Mouse (Mus musculus) hindbrain, postnatal 0 days (tissue): ENCODE data around the gene Aloxe3. TPM values are rescaled to one million over a fixed set of nuclear protein-coding genes. Genes with fewer than 3 reads are reported as not detected.

Source experiments
- ATAC-seq: fragments of 200-750 bp; cut with Nextera tagmentation; 2 replicates; pipeline ENCODE4 v1.8.0; 2017; ENCODE audit warnings: mild to moderate bottlenecking, moderate TSS enrichment, moderate library complexity
- DNase-seq: peaks from one replicate; pipeline ENCODE4 v3.0.0-alpha.2; 2015; ENCODE audit warnings: low spot score
- H3K27ac ChIP-seq: fragments of 300-500 bp; sonication (generic); 2 replicates; pipeline ENCODE4 v1.5.1; 2014; ENCODE audit warnings: mild to moderate bottlenecking
- H3K27me3 ChIP-seq: fragments of 300-500 bp; sonication (generic); 2 replicates; pipeline ENCODE4 v1.6.1; 2014; ENCODE audit warnings: low read length, mixed read lengths; ENCODE audit not compliant: insufficient read depth
- H3K36me3 ChIP-seq: fragments of 300-500 bp; sonication (generic); 2 replicates; pipeline ENCODE4 v1.6.1; 2014; ENCODE audit warnings: low read length, mixed read lengths; ENCODE audit not compliant: insufficient read depth
- H3K4me1 ChIP-seq: fragments of 300-500 bp; sonication (generic); 2 replicates; pipeline ENCODE4 v1.6.1; 2014; ENCODE audit warnings: antibody characterized with exemption, low read length, mixed read lengths; ENCODE audit not compliant: insufficient read depth
- H3K4me2 ChIP-seq: fragments of 300-500 bp; sonication (generic); 2 replicates; pipeline ENCODE4 v1.6.1; 2014; ENCODE audit warnings: low read depth, mild to moderate bottlenecking, low read length, moderate library complexity, mixed read lengths
- H3K4me3 ChIP-seq: fragments of 300-500 bp; sonication (generic); 2 replicates; pipeline ENCODE4 v1.5.1; 2014; ENCODE audit warnings: low read length
- H3K9ac ChIP-seq: fragments of 300-500 bp; sonication (generic); replicated peaks from 2 replicates; pipeline ENCODE4 v1.6.1; 2014; ENCODE audit warnings: mild to moderate bottlenecking, low read length, moderate library complexity, mixed read lengths
- H3K9me3 ChIP-seq: fragments of 300-500 bp; sonication (generic); 2 replicates; pipeline ENCODE4 v1.6.1; 2016; ENCODE audit warnings: low read length, mixed read lengths
- CTCF ChIP-seq: IDR thresholded peaks from 2 replicates; pipeline ENCODE4 v1.5.1; 2016; ENCODE audit warnings: antibody characterized with exemption, control low read depth, low read depth
- WGBS: fragments of 180-500 bp; shearing (Covaris S2); extraction: QIAGEN DNeasy Blood & Tissue Kit; methylation state at CpG from one replicate; pipeline ENCODE4 v1.1.7; 2014; 5-methylcytosine and 5-hydroxymethylcytosine counted together
- polyA plus RNA-seq: library from polyadenylated mRNA; unstranded; fragments of >200 nt; fragmentation: Nextera tagmentation; extraction: Ambion mirVana; gene quantifications from 2 replicates; pipeline ENCODE4 v1.2.1, GENCODE M21; 2015
- total RNA-seq: library from RNA; depleted of rRNA; stranded (reverse); fragments of >200 nt; gene quantifications from 2 replicates; pipeline ENCODE4 v1.2.3, GENCODE M21; 2014

Gene Aloxe3
- total and polyA plus RNA-seq, 2 experiments from 2014 or later: 12.5 to 13.0 TPM

- DNase-seq: peak; percentile 54
- H3K27me3 ChIP-seq: no peaks in the 10 kb centered on the region
- H3K9ac ChIP-seq: peak overlapping the region; percentile 47; the same call in 1 of the 2 replicates
- H3K4me2 ChIP-seq: peak overlapping the region; percentile 65
- no peaks in the 10 kb centered on the region for H3K9me3 ChIP-seq
- H3K27ac ChIP-seq: peak overlapping the region; percentile 51; the same call in 1 of the 2 replicates
- ATAC-seq: peak; percentile 68
- H3K4me1 ChIP-seq: no peaks in the 10 kb centered on the region; the same call in none of the 2 replicates
- peak overlapping the region; percentile 41 for H3K4me3 ChIP-seq
- no peak for TF ChIP-seq CTCF
- H3K36me3 ChIP-seq: no peaks in the 10 kb centered on the region
- WGBS: 18% methylated on average over 5 of the region's 5 CpGs
Observed at GRCm38 (mm10) chr11:69133566-69133922, 7.8 kb downstream of the Aloxe3 start.

- DNase-seq: peak; percentile 73
- peak overlapping the region; percentile 65 for H3K4me2 ChIP-seq
- H3K4me1 ChIP-seq: no peaks in the 10 kb centered on the region; the same call in none of the 2 replicates
- H3K4me3 ChIP-seq: peak overlapping the region; percentile 41
- H3K27ac ChIP-seq: peak overlapping the region; percentile 51
- WGBS: 2% methylated on average over 34 of the region's 34 CpGs
- ATAC-seq: peak; percentile 85
- H3K27me3 ChIP-seq: no peaks in the 10 kb centered on the region
- peak overlapping the region; percentile 47; the same call in 1 of the 2 replicates for H3K9ac ChIP-seq
- H3K36me3 ChIP-seq: no peaks in the 10 kb centered on the region
- H3K9me3 ChIP-seq: no peaks in the 10 kb centered on the region
- TF ChIP-seq CTCF: peak; percentile 72
Observed at GRCm38 (mm10) chr11:69133923-69134621, 8.4 kb downstream of the Aloxe3 start.

DNA sequence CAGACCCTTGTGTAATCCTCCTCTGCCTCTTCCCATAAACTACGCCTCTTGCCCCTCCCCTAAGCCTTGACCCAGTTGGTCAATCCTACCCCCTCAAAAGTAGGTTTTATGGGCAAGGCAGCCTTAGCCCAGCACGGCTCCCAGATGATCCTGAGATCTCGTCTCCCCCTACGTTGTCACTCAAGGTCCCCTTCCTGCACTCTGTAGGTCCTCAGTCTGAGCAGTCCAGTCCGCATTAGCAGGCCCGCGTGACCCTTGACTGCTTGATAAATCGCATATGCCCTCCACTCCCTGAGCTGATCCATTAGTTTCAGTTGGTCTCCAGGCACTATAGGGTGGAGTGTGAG lies 8.9 kb downstream of the Aloxe3 start:
- peak overlapping the region; percentile 51; the same call in 1 of the 2 replicates for H3K27ac ChIP-seq
- H3K9me3 ChIP-seq: no peaks in the 10 kb centered on the region
- no peaks in the 10 kb centered on the region; the same call in none of the 2 replicates for H3K4me1 ChIP-seq
- no peak for TF ChIP-seq CTCF
- peak overlapping the region; percentile 47; the same call in 1 of the 2 replicates for H3K9ac ChIP-seq
- 32% methylated on average over 8 of the region's 8 CpGs for WGBS
- no peak for DNase-seq
- no peak for ATAC-seq
- H3K4me2 ChIP-seq: peak overlapping the region; percentile 65
- no peaks in the 10 kb centered on the region for H3K36me3 ChIP-seq
- H3K4me3 ChIP-seq: peak overlapping the region; percentile 41
- H3K27me3 ChIP-seq: no peaks in the 10 kb centered on the region

GRCm38 (mm10) chr11:69135361-69135760 lies 9.7 kb downstream of the Aloxe3 start:
- Histone ChIP-seq H3K27me3 (no peaks in the 10 kb centered on the region), H3K4me2 (no peak overlapping the region), H3K4me3 (no peak overlapping the region), H3K27ac (no peak overlapping the region), H3K4me1 (no peaks in the 10 kb centered on the region; the same call in none of the 2 replicates), H3K9ac (no peak overlapping the region), H3K9me3 (no peaks in the 10 kb centered on the region), H3K36me3 (no peaks in the 10 kb centered on the region)
- no peak for ATAC-seq
- no peak for TF ChIP-seq CTCF
- DNase-seq: no peak
- 89% methylated on average over 6 of the region's 6 CpGs for WGBS

- Histone ChIP-seq H3K27ac (no peak overlapping the region), H3K4me3 (no peak overlapping the region), H3K36me3 (no peaks in the 10 kb centered on the region), H3K27me3 (no peaks in the 10 kb centered on the region), H3K4me1 (no peaks in the 10 kb centered on the region), H3K9ac (no peak overlapping the region), H3K9me3 (no peaks in the 10 kb centered on the region), H3K4me2 (no peak overlapping the region)
- 57% methylated on average over 7 of the region's 7 CpGs for WGBS
- ATAC-seq (no peak), DNase-seq (peak; percentile 14)
- no peak for TF ChIP-seq CTCF
Observed at GRCm38 (mm10) chr11:69147546-69147945, 21.9 kb downstream of the Aloxe3 start.

DNA sequence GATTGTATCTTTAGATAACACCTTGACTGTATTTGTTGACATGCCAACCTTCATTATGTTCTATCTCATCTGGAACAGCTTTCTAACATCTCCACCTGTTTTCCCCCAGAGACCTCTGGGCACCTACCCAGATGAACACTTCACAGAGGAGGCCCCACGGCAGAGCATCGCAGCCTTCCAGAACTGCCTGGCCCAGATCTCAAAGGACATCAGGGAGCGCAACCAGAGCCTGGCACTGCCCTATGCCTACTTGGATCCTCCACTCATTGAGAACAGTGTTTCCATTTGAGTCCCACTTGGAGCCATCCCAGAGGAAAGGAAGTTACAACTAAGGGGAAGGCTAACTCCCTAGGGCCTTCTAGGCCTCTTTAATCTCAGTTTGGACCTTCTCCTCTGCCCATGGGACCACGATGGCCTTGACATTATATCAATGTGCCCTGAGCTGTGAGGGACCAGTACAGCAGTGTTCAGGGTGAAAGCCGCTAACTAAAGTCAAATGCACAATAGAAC lies 22.8 kb downstream of the Aloxe3 start:
- no peak overlapping the region for H3K4me2 ChIP-seq
- TF ChIP-seq CTCF: no peak
- H3K9me3 ChIP-seq: no peaks in the 10 kb centered on the region
- DNase-seq (no peak), ATAC-seq (no peak)
- H3K27ac ChIP-seq: no peak overlapping the region
- H3K4me3 ChIP-seq: no peak overlapping the region
- no peaks in the 10 kb centered on the region for H3K27me3 ChIP-seq
- no peaks in the 10 kb centered on the region for H3K36me3 ChIP-seq
- H3K9ac ChIP-seq: no peak overlapping the region
- H3K4me1 ChIP-seq: no peaks in the 10 kb centered on the region
- WGBS: 89% methylated on average over 5 of the region's 5 CpGs

GRCm38 (mm10) chr11:69149728-69150127 lies 24.0 kb downstream of the Aloxe3 start:
- H3K4me1 ChIP-seq: no peaks in the 10 kb centered on the region

More at GRCm38 (mm10) chr11:69149728-69150127, 24.0 kb downstream of the Aloxe3 start:
- H3K27ac ChIP-seq: no peak overlapping the region
- no peak overlapping the region for H3K4me3 ChIP-seq
- H3K36me3 ChIP-seq: no peaks in the 10 kb centered on the region
- WGBS: 58% methylated on average over 6 of the region's 6 CpGs
- no peaks in the 10 kb centered on the region for H3K27me3 ChIP-seq
- no peak overlapping the region for H3K9ac ChIP-seq
- TF ChIP-seq CTCF: no peak
- peak; percentile 43 for DNase-seq
- ATAC-seq: no peak
- H3K4me2 ChIP-seq: no peak overlapping the region
- no peaks in the 10 kb centered on the region for H3K9me3 ChIP-seq
